Mouse (Mus musculus) stomach, adult 2 months (tissue): ENCODE results near the gene Col6a4. TPM values are rescaled to one million over a fixed set of nuclear protein-coding genes. Genes with fewer than 3 reads are reported as not detected.

Experiments used
- polyA plus RNA-seq: library from polyadenylated mRNA; depleted of rRNA; stranded (reverse); fragments of >200 nt; gene quantifications from 2 replicates; pipeline ENCODE4 v1.2.3, GENCODE M21; 2012; rRNA removed

The Col6a4 gene
- 1.7 and 2.4 TPM in 2 replicates for polyA plus RNA-seq

DNA sequence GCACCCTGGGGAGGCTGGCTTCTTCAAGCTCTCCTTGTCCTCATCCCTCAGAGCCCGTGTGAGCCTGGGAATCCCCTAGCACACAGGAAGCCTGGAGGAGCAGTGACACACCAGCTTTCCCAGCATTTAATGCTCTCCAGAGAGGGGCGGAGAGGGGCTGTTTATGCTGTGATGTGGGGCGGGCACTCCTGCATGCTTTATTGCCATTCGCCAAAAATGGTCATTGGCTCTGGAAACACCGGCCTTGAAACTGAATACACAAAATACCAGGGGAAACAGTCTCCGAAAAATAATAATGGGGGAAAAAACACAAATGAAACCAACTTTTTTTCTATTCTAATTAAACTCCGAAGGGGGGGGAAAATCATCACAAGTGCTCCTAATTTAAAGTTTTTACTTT is at the start of gene Col6a4:
Col6a4 (minus strand) TSS at position 101 of the 400 bp plus-strand sequence.

DNA sequence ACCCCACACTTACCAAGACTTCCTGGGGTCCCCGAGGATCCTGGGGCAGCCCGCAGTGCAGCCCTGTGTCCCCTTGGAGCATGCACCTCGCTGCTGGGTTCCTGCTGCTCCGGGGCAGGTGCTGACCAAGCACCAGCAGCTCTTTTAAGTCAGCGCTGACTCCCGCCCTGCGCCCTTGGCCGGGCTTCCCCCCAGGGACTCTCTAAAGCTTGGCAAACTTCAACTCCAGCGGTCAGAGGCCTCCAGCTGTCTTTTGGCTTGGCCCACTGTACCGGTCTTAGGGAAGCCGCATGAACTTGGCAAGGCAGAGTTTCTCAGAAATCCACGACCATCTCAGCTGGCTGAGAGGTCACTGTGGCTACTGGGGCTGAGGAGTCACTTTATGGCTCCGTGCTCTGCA is 136.1 kb downstream of the Col6a4 start, which contains the start of gene Col6a5:
Col6a5 (minus strand) TSS at position 111 of the 400 bp plus-strand sequence.

Other genes starting within 250 kb of the Col6a4 start
- gene Col6a5, start 136.1 kb downstream of the Col6a4 start, polyA plus RNA-seq = 1.3 TPM in 2 replicates
- gene Glyctk, start 61.4 kb upstream of the Col6a4 start, polyA plus RNA-seq = 0.83 and 1.0 TPM in 2 replicates
- 13.8 and 19.5 TPM in 2 replicates for gene Wdr82, start 74.1 kb upstream of the Col6a4 start, polyA plus RNA-seq
- 14.5 and 21.8 TPM in 2 replicates for gene Ppm1m, start 103.0 kb upstream of the Col6a4 start, polyA plus RNA-seq
- 19.4 and 22.7 TPM in 2 replicates for gene Twf2, start 106.3 kb upstream of the Col6a4 start, polyA plus RNA-seq
- gene Tlr9, start 125.8 kb upstream of the Col6a4 start, polyA plus RNA-seq = 0.48 and 0.87 TPM in 2 replicates
- 82.5 and 83.4 TPM in 2 replicates for gene Alas1, start 151.9 kb upstream of the Col6a4 start, polyA plus RNA-seq
- gene Poc1a, start 184.3 kb upstream of the Col6a4 start, polyA plus RNA-seq = 6.4 TPM in 2 replicates